Mouse (Mus musculus): ENCODE results near the gene Dnajb8. TPM values are rescaled to one million over a fixed set of nuclear protein-coding genes. Genes with fewer than 3 reads are reported as not detected.
A peak's percentile ranks its signal among the peaks of the same experiment; 100 is the strongest.

The Dnajb8 gene
- polyA plus RNA-seq, 1 experiment = not detected

- TF ChIP-seq POLR2A (IDR thresholded peaks at IDR 0.05; ENCODE audit: borderline replicate concordance, extremely low read depth, insufficient read depth, insufficient read length, poor library complexity, severe bottlenecking) = no peak
- no peak for TF ChIP-seq CTCF (IDR thresholded peaks at IDR 0.05; ENCODE audit: borderline replicate concordance, extremely low read depth, insufficient read depth, insufficient read length)
- no peak for DNase-seq (ENCODE audit: low read depth)
These were observed 28.5 kb upstream of the Dnajb8 start, which contains the start of gene Gata2 for GRCm38 (mm10) chr6:88193433-88194052. Gene Gata2, plus strand, starts transcription at chr6:88193891.

GRCm38 (mm10) chr6:88194053-88194977 lies 27.8 kb upstream of the Dnajb8 start:
- no peak for TF ChIP-seq POLR2A (IDR thresholded peaks at IDR 0.05; ENCODE audit: borderline replicate concordance, extremely low read depth, insufficient read depth, insufficient read length, poor library complexity, severe bottlenecking)
- peak; percentile 51 for DNase-seq (ENCODE audit: low read depth)

GRCm38 (mm10) chr6:88194978-88195325 lies 27.1 kb upstream of the Dnajb8 start:
- no peak for TF ChIP-seq POLR2A (IDR thresholded peaks at IDR 0.05; ENCODE audit: borderline replicate concordance, extremely low read depth, insufficient read depth, insufficient read length, poor library complexity, severe bottlenecking)
- no peak for TF ChIP-seq CTCF (IDR thresholded peaks at IDR 0.05; ENCODE audit: borderline replicate concordance, extremely low read depth, insufficient read depth, insufficient read length)
- DNase-seq (ENCODE audit: low read depth) = no peak

GRCm38 (mm10) chr6:88196054-88196732 lies 25.9 kb upstream of the Dnajb8 start:
- TF ChIP-seq POLR2A (IDR thresholded peaks at IDR 0.05; ENCODE audit: borderline replicate concordance, extremely low read depth, insufficient read depth, insufficient read length, poor library complexity, severe bottlenecking) (no peak), CTCF (IDR thresholded peaks at IDR 0.05; ENCODE audit: borderline replicate concordance, extremely low read depth, insufficient read depth, insufficient read length) (no peak)
- peak; percentile 40 for DNase-seq (ENCODE audit: low read depth)

GRCm38 (mm10) chr6:88196733-88197312 lies 25.2 kb upstream of the Dnajb8 start:
- no peak for DNase-seq (ENCODE audit: low read depth)

GRCm38 (mm10) chr6:88197313-88198069 lies 24.6 kb upstream of the Dnajb8 start:
- DNase-seq (ENCODE audit: low read depth) = no peak
- TF ChIP-seq POLR2A (IDR thresholded peaks at IDR 0.05; ENCODE audit: borderline replicate concordance, extremely low read depth, insufficient read depth, insufficient read length, poor library complexity, severe bottlenecking) = no peak
- TF ChIP-seq CTCF (IDR thresholded peaks at IDR 0.05; ENCODE audit: borderline replicate concordance, extremely low read depth, insufficient read depth, insufficient read length) = no peak

More at GRCm38 (mm10) chr6:88196733-88197312, 25.2 kb upstream of the Dnajb8 start:
- TF ChIP-seq POLR2A (IDR thresholded peaks at IDR 0.05; ENCODE audit: borderline replicate concordance, extremely low read depth, insufficient read depth, insufficient read length, poor library complexity, severe bottlenecking) (no peak), CTCF (IDR thresholded peaks at IDR 0.05; ENCODE audit: borderline replicate concordance, extremely low read depth, insufficient read depth, insufficient read length) (no peak)

- DNase-seq (ENCODE audit: low read depth) = peak; percentile 63
- 0 out of 2 replicates have a peak, but pooled peaks have one; percentile 18 for TF ChIP-seq POLR2A (IDR thresholded peaks at IDR 0.05; ENCODE audit: borderline replicate concordance, extremely low read depth, insufficient read depth, insufficient read length, poor library complexity, severe bottlenecking)
- TF ChIP-seq CTCF (IDR thresholded peaks at IDR 0.05; ENCODE audit: borderline replicate concordance, extremely low read depth, insufficient read depth, insufficient read length) = no peak
These were observed 23.8 kb upstream of the Dnajb8 start for GRCm38 (mm10) chr6:88198070-88198940.

- no peak for DNase-seq (ENCODE audit: low read depth)
These were observed 22.9 kb upstream of the Dnajb8 start for GRCm38 (mm10) chr6:88199001-88199717.

More at GRCm38 (mm10) chr6:88199001-88199717, 22.9 kb upstream of the Dnajb8 start:
- TF ChIP-seq CTCF (IDR thresholded peaks at IDR 0.05; ENCODE audit: borderline replicate concordance, extremely low read depth, insufficient read depth, insufficient read length) = no peak
- no peak for TF ChIP-seq POLR2A (IDR thresholded peaks at IDR 0.05; ENCODE audit: borderline replicate concordance, extremely low read depth, insufficient read depth, insufficient read length, poor library complexity, severe bottlenecking)

All from brain, embryonic 14.5 days (tissue).